Mouse (Mus musculus) testis, postnatal 14 days (tissue): ENCODE measurements around the gene Rheb.
"Not testable (repeated sequence)": the region's sequence is repeated elsewhere in the genome, so short reads cannot be mapped to it uniquely, and the experiment has no call there.

Source experiments
- DNase-seq: peaks from one replicate; pipeline ENCODE4 v3.0.0; 2021; ENCODE audit warnings: low spot score

The Rheb gene

DNA sequence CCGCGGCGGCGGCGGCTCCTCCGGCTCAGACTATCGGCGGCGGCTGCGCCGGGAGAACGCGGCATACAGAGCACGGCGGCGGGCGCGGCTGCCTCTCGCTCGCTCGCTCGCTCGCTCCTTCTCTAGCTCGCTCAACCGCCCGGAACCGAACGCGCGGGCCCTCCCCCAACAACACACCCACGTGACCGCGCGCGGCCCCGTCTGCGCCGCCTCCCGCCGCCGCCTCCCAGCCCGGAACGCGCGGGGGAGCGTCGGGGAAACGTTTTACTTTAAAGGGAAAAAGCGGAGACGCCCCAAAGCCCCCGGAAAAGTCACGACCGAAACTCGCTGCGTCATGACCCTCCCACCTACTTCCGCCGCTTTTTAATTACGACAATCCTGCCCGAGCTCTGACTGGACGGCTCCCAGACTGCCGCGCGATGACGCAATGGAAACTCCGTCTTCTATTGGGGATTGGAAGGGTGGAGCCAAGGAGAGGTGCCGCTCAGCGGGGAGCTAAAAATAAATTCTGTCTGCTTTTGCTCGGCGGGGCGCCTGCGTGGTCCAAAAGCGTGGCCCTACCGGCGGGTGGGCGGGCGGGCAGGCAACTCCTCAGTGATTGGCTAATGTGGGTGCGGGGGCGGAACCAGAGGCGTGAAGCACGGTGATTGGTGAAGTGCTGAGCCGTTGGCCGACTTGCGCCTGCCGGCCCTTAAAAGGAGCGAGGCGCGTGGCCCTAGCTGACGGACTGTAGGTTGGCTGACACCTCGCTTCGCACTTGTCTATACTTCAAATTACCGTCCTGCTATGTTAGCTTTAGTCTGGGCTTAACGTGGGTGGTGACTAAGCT is at the start of gene Rheb:
Rheb (minus strand) TSS at position 351 of the 829 bp plus-strand sequence.
- peak; percentile 100 for DNase-seq

GRCm38 (mm10) chr5:24889860-24890259 is 47.4 kb upstream of the Rheb start:
- no peak for DNase-seq

DNA sequence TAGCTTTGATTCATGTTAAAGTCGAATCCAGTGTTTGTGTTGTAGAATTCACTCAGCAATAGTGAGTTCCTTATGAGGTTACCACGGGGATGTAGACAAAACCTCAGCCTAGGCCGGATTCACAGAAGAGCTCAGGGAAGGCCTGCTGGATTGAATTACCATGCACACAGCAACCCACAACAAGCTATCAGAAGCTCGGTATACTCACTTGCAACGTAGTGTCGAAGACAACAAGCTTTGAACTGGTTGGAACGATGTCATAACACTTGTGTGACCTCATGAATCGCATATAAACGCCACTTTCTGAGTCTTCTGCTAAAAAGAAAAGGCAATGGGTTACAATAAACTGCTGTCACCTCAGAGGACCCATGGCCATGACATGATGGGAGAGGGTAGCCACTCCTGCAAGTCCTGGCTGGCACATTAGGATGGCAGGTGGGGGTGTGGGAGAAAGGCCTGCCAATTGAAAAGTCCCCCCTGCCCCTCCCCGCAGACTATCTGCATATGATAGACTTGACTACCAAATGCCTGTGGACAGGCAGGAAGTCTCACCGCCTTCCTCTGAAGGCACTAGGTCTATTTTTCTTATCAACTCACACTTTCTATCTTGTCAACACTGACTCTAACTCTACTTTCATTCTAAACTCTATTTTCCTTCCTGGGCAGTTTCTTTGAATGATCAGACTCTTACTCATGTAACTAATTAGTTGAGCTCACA is 46.6 kb upstream of the Rheb start:
- DNase-seq, result no peak

DNA sequence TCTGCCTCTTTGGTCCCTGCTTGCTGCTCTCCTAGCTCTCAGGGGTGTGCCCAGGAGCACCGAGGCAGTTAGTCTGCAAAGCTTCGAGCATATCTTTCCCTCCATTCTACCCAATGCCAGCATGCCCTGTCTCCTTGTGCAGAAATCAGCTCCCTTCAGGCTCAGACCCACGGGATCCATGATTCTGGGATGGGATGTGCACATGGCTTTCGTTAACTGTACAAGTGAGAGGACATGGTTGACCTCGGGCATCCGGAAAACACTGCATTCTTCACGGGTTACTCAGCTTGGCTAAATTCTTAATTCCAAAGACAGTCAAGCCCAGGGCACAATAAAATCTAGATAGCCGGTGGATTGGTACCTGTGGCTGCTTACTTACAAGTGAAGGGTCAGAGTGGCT is 44.8 kb upstream of the Rheb start:
- no peak for DNase-seq

- no peak for DNase-seq
These were observed 36.3 kb upstream of the Rheb start for GRCm38 (mm10) chr5:24878713-24879112.

- no peak for DNase-seq
These were observed 35.6 kb upstream of the Rheb start for GRCm38 (mm10) chr5:24877836-24878624.

GRCm38 (mm10) chr5:24876653-24877052 is 34.2 kb upstream of the Rheb start:
- DNase-seq, result no peak

GRCm38 (mm10) chr5:24874111-24874510 is 31.7 kb upstream of the Rheb start:
- no peak for DNase-seq

DNA sequence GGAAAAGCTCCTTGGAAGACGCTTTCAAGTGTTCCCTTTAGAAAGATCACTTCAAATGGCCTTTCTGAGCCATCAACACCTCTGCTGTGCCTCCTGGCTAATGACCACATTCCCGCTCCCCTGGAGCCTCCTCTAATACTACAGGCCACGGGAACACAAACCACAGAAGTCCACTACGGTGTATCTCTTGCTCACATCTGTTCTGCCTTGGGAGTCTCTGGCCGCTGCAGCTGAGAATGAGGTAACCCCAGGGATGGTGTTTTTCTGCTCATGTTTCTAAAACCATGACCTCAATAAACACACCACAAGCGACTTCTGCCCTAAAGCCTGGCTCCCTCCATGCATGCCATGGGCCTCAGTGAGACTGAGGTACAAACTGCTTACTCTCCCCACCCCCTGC is 30.8 kb upstream of the Rheb start:
- no peak for DNase-seq

DNA sequence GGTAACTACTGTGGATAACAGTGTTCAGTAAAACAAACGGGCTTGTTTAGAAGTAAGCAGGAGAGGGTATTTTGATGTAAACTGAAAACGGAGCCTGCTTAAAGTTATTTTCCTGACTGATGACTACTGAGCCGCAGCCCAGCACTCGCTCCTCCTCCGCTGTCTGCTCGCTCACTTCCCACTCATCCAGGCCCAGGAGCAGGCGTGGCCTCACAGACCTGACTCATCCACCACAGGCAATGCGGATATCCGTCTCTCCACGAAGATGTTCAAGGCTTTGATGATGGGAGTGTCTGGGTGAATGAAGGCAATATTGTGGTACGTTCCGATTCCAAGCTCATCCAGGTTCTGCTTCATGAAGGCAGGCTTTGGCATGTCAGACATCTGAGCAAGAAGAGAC is 28.9 kb upstream of the Rheb start:
- no peak for DNase-seq

DNA sequence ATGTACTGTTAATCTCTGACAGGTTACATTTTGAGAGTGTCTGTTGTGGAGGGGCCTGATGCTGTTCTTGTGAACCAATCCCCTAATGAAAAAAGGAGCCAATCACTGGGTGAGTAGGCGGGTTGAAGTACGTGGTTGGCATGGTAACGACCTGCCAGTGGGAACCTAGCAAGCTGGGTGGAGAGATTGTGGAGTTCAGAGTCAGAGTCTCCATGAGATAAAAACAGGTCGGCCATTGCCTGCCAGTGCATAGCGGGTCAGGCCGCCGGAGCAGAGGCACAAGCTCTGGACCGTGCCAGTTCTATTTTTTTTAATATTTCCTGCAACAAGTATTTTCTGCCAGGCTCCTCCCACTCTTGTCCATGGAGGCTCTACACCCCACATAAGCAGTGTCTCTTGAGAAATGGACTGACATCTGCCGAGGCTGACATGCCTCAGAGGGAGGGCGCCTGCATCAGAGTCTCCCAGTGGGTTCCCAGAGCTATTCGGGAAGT is 27.4 kb upstream of the Rheb start:
- no peak for DNase-seq

- DNase-seq, result no peak
These were observed 21.4 kb upstream of the Rheb start for GRCm38 (mm10) chr5:24863804-24864203.

DNA sequence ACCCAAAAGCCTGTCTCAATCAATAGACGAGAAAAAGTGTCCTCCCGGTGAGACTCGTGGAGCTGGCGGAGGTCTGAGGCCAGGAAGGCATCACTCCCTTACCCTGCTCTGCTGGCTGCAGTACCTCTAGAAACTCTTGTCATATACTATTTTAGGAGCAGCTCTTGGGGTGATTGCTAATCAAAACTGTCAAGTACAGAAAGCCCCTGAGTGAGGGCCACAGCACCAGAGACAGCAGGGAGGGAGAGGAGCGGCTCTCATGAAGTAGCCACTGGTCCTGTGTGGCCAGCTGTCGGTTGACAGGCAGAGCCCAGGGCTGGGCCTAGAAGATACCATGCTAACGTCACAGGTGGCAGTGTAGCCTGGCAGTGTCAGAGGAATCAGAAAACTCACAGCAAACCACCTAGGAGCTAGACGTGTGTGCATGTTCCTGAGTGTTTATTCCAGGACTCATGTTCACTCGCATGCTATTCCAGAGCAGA is 19.1 kb upstream of the Rheb start:
- DNase-seq, result no peak

GRCm38 (mm10) chr5:24860635-24861448 is 18.4 kb upstream of the Rheb start:
- DNase-seq, result no peak

DNA sequence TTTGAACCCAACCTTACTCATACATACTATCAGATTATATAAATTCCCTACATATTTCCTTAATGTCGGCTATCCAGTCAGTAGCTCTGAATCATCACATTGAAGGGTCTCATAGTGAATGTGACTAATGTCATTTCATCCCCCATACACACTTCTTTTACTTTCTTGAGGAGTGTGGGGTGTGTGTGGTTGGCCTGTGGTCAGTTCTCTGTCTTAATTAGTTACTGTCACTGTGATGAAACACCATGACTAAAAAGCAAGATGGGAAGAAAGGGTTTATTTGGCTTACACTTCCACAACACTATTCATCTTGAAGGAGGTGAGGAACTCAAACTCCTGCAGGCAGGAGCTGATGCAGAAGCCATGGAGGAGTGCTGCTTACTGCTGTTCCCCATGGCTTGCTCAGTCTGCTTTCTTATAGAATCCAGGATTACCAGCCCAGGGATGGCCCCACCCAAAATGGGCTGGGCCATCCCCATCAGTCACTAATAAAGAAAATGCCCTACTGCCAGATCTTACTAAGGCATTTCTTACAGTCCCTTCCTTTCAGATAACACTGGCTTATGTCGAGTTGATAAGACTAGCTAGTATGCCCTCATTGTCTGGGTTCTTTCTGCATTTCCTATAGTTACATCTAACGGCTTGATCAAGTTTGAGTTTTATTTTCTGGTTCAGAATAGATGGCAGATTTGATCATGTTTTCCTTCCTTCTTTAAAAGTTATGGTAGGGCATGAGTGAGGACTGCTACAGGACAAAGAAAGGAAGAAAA is 17.5 kb upstream of the Rheb start:
- DNase-seq, result no peak

DNA sequence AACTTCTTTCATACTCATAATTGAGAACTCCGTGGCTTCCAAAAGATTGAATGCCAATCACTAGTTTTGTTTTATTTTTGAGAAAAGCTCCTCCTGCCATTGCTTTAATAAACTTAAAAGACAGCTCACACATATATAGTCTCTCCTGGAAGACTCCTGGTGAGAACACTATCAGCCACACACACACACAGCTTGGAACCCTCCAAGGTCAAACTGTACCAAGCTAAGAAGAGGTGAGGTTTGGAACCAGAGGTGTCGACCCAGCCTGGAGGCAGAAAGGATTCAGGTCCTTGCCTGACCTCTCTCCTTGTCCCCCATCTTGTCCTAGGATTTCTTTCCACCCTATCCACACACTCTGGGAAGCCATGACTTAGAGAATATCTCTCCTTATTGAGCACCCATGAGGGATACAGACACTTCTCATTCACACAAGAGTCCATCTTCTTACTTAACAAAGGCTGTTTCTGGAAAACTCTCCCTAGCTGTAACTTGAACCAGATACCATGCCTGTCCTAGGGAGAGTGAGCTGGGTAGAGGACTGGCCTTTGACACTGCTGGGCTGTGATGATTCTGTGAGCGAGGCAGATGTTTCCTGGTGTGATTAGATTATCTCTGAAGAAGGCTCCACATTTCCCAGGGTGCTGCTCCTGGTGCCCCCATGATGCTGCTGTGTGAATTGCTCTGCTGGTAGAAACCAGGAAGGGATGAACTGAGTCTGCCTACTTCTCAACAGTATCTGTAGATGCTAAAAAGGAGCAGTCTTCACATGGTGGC is 12.6 kb upstream of the Rheb start:
- DNase-seq, result no peak

GRCm38 (mm10) chr5:24854256-24854655 is 11.8 kb upstream of the Rheb start:
- no peak for DNase-seq

GRCm38 (mm10) chr5:24848261-24848660 is 5.8 kb upstream of the Rheb start:
- DNase-seq, result not testable (repeated sequence)

DNA sequence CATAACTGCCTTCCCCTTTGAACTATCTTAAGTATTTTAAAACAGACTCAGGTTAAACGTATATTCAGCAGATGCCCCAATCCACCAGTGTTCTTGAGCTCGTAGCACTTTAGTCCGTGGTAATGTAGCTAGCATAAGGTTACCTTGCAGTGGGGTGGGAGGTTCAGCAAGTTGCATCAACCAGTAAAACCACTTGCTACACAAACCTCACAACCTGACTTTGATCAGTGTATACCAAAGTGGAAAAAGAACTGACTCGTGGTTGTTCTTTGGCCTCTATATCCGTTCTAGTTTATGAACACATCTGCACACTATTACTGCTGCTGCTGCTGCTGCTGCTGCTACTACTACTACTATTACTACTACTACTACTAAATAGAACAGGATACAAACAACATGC is 1.4 kb upstream of the Rheb start:
- DNase-seq, result no peak

DNA sequence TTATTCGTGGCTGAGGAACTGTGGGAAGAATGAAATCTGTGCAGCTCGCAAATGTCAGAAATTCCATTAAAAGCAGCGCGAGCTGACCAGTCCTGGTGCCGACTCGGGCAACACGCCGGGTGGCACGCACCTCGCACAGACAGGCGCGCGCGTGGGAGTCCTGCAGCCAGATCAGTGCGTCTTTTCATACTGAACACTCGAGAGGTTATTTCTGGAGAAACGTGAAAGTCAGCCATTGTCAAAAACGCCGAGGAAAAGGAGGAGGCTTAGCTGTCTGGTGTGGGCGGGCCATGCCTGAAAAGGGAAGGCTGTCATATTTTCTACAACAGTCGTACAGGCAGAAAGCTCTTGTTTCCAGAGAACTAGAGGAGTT is 665 bp upstream of the Rheb start:
- no peak for DNase-seq
